Mouse (Mus musculus): Measurements from ENCODE around the gene Ube4b.
"Not testable (repeated sequence)": the region's sequence is repeated elsewhere in the genome, so short reads cannot be mapped to it uniquely, and the experiment has no call there.

DNA sequence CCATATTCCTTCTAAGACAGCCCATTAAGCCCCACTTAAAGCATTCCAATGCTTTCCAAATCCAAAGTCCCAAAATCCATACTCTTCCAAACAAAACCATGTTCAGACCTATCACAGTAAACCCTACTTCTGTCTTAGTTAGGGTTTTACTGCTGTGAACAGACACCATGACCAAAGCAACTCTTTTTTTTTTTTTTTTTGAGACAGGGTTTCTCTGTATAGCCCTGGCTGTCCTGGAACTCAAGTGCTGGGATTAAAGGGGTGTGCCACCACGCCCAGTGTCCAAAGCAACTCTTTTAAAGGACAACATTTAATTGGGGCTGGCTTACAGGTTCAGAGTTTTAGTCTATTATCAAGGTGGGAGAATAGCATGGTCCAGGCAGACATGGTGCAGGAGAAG is 5.3 kb upstream of the Ube4b start:
- TF ChIP-seq CTCF, EP300 (IDR thresholded peaks at IDR 0.05): not testable (repeated sequence)
